Mouse (Mus musculus) hindbrain, embryonic 16.5 days (tissue): ENCODE measurements around the gene Fam183b. TPM values are rescaled to one million over a fixed set of nuclear protein-coding genes. Genes with fewer than 3 reads are reported as not detected.
"Not testable (repeated sequence)": the region's sequence is repeated elsewhere in the genome, so short reads cannot be mapped to it uniquely, and the experiment has no call there.

Experiments
- ATAC-seq: fragments of 200-750 bp; cut with Nextera tagmentation; 2 replicates; pipeline ENCODE4 v1.8.0; 2017; ENCODE audit warnings: moderate TSS enrichment, moderate library complexity
- H3K27ac ChIP-seq: fragments of 300-500 bp; sonication (generic); 2 replicates; pipeline ENCODE4 v1.5.1; 2014; ENCODE audit warnings: low read depth, mild to moderate bottlenecking, control low read depth, low read length, moderate library complexity
- H3K27me3 ChIP-seq: fragments of 300-500 bp; sonication (generic); replicated peaks from 2 replicates; pipeline ENCODE4 v1.6.1; 2014; ENCODE audit warnings: low read length; ENCODE audit not compliant: control insufficient read depth, insufficient read depth
- H3K36me3 ChIP-seq: fragments of 300-500 bp; sonication (generic); 2 replicates; pipeline ENCODE4 v1.6.1; 2014; ENCODE audit warnings: mild to moderate bottlenecking, low read length, moderate library complexity, mixed read lengths; ENCODE audit not compliant: control insufficient read depth, insufficient read depth
- H3K4me1 ChIP-seq: fragments of 300-500 bp; sonication (generic); 2 replicates; pipeline ENCODE4 v1.6.1; 2014; ENCODE audit warnings: low read depth, low read length; ENCODE audit not compliant: control insufficient read depth, insufficient read depth
- H3K4me2 ChIP-seq: fragments of 300-500 bp; sonication (generic); 2 replicates; pipeline ENCODE4 v1.6.1; 2014; ENCODE audit warnings: mild to moderate bottlenecking, low read length, control low read depth, moderate library complexity
- H3K4me3 ChIP-seq: fragments of 300-500 bp; sonication (generic); 2 replicates; pipeline ENCODE4 v1.5.1; 2014; ENCODE audit warnings: mild to moderate bottlenecking, low read length, control low read depth, moderate library complexity
- H3K9ac ChIP-seq: fragments of 300-500 bp; sonication (generic); 2 replicates; pipeline ENCODE4 v1.6.1; 2014; ENCODE audit warnings: low read depth, mild to moderate bottlenecking, control low read depth, low read length, moderate library complexity
- H3K9me3 ChIP-seq: fragments of 300-500 bp; sonication (generic); 2 replicates; pipeline ENCODE4 v1.6.1; 2014; ENCODE audit warnings: mild to moderate bottlenecking, low read length, moderate library complexity; ENCODE audit not compliant: control insufficient read depth
- WGBS: fragments of 180-500 bp; shearing (Covaris S2); extraction: QIAGEN DNeasy Blood & Tissue Kit; methylation state at CpG from one replicate; pipeline ENCODE4 v1.1.7; 2014; 5-methylcytosine and 5-hydroxymethylcytosine counted together
- polyA plus RNA-seq: library from polyadenylated mRNA; unstranded; fragments of >200 nt; fragmentation: Nextera tagmentation; extraction: Ambion mirVana; gene quantifications from 2 replicates; pipeline ENCODE4 v1.2.1, GENCODE M21; 2015

Fam183b gene
- 10.0 and 11.0 TPM in 2 replicates for polyA plus RNA-seq

DNA sequence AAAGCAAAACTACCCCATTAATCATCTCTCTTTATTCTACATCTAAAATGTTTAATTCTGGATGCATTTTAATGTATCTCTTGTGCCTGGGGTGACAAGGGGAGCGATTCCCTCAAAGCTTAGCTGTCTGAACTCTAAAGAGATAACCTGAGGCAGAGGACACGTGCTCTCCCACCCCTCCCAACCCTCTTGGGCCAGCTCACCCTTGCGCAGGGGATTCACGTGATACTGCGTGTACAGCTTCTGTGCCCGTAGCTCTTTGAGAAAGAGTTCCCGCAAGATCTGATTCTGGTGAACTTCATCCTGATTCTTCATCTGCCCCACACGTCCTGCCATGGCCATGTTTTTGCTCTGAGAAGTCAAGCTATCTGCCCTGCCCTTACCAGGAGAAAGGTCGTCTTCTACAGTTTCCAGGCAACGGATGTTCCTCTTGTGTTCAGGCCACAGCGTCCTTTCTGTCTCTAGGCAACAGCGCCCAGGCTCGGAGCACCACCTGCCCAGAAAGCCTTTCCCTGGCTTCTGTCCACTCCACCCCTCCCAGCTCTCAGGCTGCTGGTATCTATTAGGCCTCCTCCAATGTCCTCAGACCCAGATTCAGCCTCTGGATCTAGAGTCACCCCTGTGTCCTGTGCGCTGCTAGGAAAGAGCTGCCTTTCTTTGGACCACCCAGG is at the start of gene Fam183b:
Gene Fam183b (minus strand): TSS at position 403 of the 671 bp plus-strand sequence.
- Histone ChIP-seq H3K27me3 (no peaks in the 10 kb centered on the region), H3K36me3 (no peaks in the 10 kb centered on the region), H3K4me1 (peaks cover 7% of the 10 kb centered on the region), H3K27ac (no peak within 1 kb of the TSS), H3K4me3 (peak within 1 kb of the TSS; percentile 7; the same call in 1 of the 2 replicates), H3K4me2 (peak within 1 kb of the TSS; percentile 45), H3K9me3 (no peaks in the 10 kb centered on the region), H3K9ac (0 out of 2 replicates have a peak within 1 kb of the TSS, but pooled peaks have one; percentile 9)
- WGBS: 27% methylated on average over 14 of the region's 14 CpGs
- ATAC-seq: peak; percentile 90

DNA sequence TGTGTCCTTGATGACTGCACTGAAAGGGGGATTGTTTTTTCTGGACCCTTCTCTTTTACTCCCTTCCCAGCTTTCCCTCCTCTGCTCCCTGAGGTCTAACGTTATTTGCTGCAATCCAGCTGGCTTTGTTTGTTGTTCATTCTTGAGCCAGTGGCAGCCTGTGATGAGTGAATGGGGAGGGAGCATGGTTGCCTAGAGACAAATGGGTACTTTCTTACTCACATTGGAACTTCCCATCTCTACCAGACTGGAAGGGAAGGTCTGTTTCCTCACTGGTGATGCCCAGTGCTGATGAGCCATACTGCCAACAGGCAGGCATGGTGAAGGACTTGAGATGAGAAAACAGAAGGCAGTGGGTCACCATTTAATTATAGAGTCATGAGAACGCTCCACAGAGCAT is 48.0 kb upstream of the Fam183b start:
- Histone ChIP-seq H3K27me3 (no peaks in the 10 kb centered on the region), H3K9me3 (no peaks in the 10 kb centered on the region), H3K36me3 (peaks cover 24% of the 10 kb centered on the region), H3K4me2 (no peak overlapping the region), H3K9ac (no peak overlapping the region), H3K4me3 (no peak overlapping the region), H3K27ac (no peak overlapping the region), H3K4me1 (peaks cover 5% of the 10 kb centered on the region)
- no peak for ATAC-seq
- WGBS: 68% methylated on average over 2 of the region's 2 CpGs

- 49% methylated on average over 9 of the region's 9 CpGs for WGBS
Observed at GRCm38 (mm10) chr11:58847636-58848035, 45.9 kb upstream of the Fam183b start.

DNA sequence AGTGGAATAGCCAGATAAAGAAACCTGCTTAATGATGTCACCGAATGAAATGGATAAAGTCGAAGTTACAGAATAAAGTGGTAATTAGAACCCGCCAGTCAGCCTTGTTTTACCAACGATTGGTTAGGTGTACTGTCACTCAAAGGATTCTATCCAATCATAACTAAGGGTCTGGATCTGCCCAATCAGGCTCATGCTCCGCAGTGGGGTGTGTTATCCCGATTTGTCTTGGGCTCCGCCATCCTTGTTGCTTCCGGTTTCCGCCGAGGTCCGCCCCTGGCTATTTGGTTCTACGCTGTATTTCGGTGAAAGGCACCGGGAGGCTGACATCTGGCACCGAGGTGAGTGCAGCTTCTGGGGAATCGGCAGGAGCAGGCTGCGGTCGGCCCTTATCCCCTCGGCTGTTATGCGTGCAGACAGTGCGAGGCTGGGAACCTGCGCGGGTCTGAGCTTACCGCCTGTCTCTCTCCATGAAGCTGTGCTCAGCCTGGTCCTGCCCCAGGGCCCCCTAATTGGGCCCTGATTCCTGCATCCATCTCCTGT is 45.2 kb upstream of the Fam183b start, which contains the start of gene Gm12258:
Gene Gm12258 (plus strand): TSS at position 240 of the 543 bp plus-strand sequence.
- peak; percentile 100 for ATAC-seq
- Histone ChIP-seq H3K4me2 (peak within 1 kb of the TSS; percentile 55), H3K27ac (peak within 1 kb of the TSS; percentile 85), H3K9ac (peak within 1 kb of the TSS; percentile 86), H3K27me3 (no peaks in the 10 kb centered on the region), H3K36me3 (peaks cover 19% of the 10 kb centered on the region), H3K4me3 (peak within 1 kb of the TSS; percentile 74), H3K4me1 (peaks cover 5% of the 10 kb centered on the region), H3K9me3 (no peaks in the 10 kb centered on the region)
- WGBS: 0% methylated on average over 24 of the region's 24 CpGs

More at GRCm38 (mm10) chr11:58847636-58848035, 45.9 kb upstream of the Fam183b start:
- H3K4me3 ChIP-seq: peak overlapping the region; percentile 74
- peak overlapping the region; percentile 85 for H3K27ac ChIP-seq
- H3K27me3 ChIP-seq: no peaks in the 10 kb centered on the region
- peaks cover 5% of the 10 kb centered on the region for H3K4me1 ChIP-seq
- H3K9me3 ChIP-seq: no peaks in the 10 kb centered on the region
- ATAC-seq: peak; percentile 1; the same call in 1 of the 2 replicates
- H3K9ac ChIP-seq: peak overlapping the region; percentile 86
- peaks cover 19% of the 10 kb centered on the region for H3K36me3 ChIP-seq
- peak overlapping the region; percentile 55 for H3K4me2 ChIP-seq

GRCm38 (mm10) chr11:58838951-58839350 is 37.2 kb upstream of the Fam183b start, which contains the start of gene Olfr311:
Gene Olfr311, plus strand, starts transcription at chr11:58839251.
- H3K9ac ChIP-seq: not testable (repeated sequence)

GRCm38 (mm10) chr11:58832541-58832940 is 30.8 kb upstream of the Fam183b start:
- not testable (repeated sequence) for H3K36me3 ChIP-seq, ATAC-seq, H3K9ac ChIP-seq, H3K4me3 ChIP-seq, H3K9me3 ChIP-seq, H3K27me3 ChIP-seq, H3K4me2 ChIP-seq, H3K4me1 ChIP-seq, H3K27ac ChIP-seq
- 82% methylated on average over 2 of the region's 3 CpGs for WGBS

More at GRCm38 (mm10) chr11:58838951-58839350, 37.2 kb upstream of the Fam183b start, which contains the start of gene Olfr311:
- H3K36me3 ChIP-seq, H3K27ac ChIP-seq, H3K4me1 ChIP-seq, H3K27me3 ChIP-seq, ATAC-seq, H3K9me3 ChIP-seq, H3K4me3 ChIP-seq, H3K4me2 ChIP-seq: not testable (repeated sequence)

DNA sequence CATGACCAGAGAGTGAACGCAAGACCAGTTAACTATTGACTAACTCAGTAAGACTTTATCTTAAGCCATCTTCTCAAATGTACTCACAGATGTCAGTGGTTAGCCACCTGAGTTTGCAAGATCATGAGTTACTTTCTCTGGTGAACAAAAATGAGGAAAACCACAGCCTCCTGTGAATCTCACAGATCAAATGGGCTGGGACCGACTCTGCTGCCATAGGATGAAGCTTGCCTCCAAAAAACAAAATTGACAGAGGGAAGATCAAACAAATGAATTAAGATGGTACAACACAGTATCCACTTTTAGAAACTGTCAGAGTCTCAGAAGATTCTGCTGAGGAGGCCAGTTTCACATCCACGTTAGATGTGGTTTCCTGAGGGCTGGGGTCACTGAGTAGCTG is 28.0 kb upstream of the Fam183b start:
- Histone ChIP-seq H3K36me3 (no peaks in the 10 kb centered on the region), H3K9ac (no peak overlapping the region), H3K9me3 (no peaks in the 10 kb centered on the region), H3K4me1 (no peaks in the 10 kb centered on the region), H3K27me3 (no peaks in the 10 kb centered on the region), H3K4me3 (no peak overlapping the region), H3K27ac (no peak overlapping the region), H3K4me2 (no peak overlapping the region)
- WGBS: 83% methylated on average over 3 of the region's 3 CpGs
- ATAC-seq: no peak

DNA sequence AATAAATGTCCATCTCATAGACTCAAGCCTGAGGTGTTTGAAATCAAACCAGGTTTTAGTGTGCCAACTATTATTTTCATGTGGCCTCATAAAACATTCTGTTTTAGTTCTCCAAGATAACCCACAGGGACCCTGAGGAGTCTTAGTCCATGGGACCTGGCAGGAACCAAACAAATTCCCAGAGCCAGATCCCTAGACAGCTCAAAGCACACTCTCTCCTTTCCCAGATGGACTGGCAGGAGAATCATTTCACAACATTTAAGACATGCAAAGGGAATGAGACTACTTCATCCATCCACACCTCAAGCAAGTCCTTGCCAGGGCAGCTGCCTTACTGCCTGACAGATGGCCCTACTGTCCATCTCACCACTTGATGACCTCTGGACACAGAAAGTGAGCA is 27.2 kb upstream of the Fam183b start, which contains the start of gene Olfr312:
Gene Olfr312 (plus strand): TSS at position 301 of the 400 bp plus-strand sequence.
- H3K4me1 ChIP-seq, H3K4me3 ChIP-seq, ATAC-seq, H3K4me2 ChIP-seq, H3K9me3 ChIP-seq, H3K27ac ChIP-seq, H3K27me3 ChIP-seq, H3K36me3 ChIP-seq, H3K9ac ChIP-seq: not testable (repeated sequence)

DNA sequence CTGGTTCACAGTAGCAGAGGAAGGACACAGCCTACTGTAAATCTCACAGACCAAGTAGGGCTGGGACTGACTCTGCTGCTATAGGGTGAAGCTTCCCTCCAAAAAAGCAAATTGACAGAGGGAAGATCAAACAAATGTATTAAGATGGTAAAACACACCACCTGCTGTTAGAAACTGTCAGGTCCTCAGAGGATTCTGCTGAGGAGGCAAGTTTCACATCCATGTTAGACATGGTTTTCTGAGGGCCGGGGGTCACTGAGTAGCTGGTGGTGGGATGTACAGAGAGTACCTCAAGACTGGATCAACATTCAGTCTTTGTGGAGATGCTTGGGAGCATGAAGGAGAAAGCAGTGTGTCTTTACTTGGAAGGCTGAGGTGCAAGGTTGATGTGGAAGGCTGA is 13.9 kb upstream of the Fam183b start:
- H3K4me3 ChIP-seq: no peak overlapping the region
- 85% methylated on average over 1 of the region's 1 CpGs for WGBS
- no peaks in the 10 kb centered on the region for H3K27me3 ChIP-seq
- ATAC-seq: no peak
- H3K36me3 ChIP-seq: no peaks in the 10 kb centered on the region
- H3K27ac ChIP-seq: no peak overlapping the region
- no peaks in the 10 kb centered on the region for H3K4me1 ChIP-seq
- no peak overlapping the region for H3K9ac ChIP-seq
- no peaks in the 10 kb centered on the region for H3K9me3 ChIP-seq
- H3K4me2 ChIP-seq: no peak overlapping the region
